Mouse (Mus musculus) cerebellum, postnatal 4 days (tissue): ENCODE data around the gene B4galt4.
A peak's percentile ranks its signal among the peaks of the same experiment; 100 is the strongest.
"Not testable (repeated sequence)": the region's sequence is repeated elsewhere in the genome, so short reads cannot be mapped to it uniquely, and the experiment has no call there.

ENCODE experiments used
- DNase-seq, 2 experiments: peaks; one replicate each; pipeline ENCODE4 v3.0.0; 2022; ENCODE audit warnings: low spot score in 2 of 2, mixed read lengths in 1 of 2

B4galt4 gene

DNA sequence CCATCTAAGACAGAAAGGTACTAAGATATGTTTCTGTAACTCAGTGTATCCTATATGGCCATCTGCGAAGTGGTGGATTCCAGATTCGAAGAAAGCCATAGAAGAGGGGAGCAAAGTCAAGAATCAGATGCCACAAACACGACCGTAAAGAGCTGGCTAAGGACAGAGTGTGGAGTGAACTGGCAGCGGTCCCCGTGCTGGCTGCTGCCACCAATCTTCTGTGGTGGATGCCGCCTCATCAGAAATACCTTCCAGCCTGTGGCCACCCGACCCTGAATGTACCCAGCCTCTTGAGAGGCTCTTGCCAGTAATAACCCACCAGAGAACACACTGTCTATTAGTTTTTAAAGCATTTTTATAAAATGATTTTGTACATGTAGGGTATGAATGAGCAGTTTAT is 26.3 kb downstream of the B4galt4 start:
- DNase-seq = no peak

DNA sequence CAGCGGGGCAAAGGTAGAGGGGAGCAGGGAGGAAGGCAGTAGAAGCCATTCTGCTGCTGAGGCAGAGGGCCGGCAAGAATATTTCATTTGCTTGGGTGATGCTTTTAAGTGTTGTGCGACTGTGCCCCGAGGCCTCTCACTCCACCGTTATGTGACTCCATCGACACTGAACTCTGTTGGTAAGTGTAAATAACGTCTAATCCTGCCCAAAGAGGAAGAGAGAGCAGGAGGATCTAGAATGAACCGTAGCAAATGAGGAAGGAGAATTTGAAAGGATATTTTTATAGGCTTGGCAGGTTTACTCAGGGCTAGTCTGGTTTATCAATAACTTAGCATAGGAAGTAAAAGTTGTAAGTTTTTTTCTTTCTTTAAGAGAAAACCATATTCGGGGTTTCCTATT is 27.5 kb downstream of the B4galt4 start:
- DNase-seq = no peak

DNA sequence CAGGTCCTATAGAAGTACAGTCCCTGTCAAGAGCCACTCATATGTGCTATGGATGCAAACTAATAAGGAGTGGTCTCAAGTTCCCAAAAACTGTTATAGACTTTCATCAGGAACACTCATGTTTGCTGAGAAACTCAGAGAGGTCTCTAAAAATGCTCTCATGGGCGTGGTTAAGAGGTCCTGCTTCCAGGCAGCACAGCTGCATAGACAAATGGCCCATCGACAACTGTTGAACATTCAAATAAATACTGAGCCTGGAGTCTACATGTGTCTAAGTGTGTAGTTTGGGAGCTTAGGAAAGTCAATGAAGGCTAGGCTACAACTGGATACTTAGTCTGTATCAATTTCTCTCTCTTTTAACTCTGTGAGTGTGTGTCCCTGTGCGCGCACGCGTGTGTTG is 29.1 kb downstream of the B4galt4 start:
- no peak for DNase-seq

DNA sequence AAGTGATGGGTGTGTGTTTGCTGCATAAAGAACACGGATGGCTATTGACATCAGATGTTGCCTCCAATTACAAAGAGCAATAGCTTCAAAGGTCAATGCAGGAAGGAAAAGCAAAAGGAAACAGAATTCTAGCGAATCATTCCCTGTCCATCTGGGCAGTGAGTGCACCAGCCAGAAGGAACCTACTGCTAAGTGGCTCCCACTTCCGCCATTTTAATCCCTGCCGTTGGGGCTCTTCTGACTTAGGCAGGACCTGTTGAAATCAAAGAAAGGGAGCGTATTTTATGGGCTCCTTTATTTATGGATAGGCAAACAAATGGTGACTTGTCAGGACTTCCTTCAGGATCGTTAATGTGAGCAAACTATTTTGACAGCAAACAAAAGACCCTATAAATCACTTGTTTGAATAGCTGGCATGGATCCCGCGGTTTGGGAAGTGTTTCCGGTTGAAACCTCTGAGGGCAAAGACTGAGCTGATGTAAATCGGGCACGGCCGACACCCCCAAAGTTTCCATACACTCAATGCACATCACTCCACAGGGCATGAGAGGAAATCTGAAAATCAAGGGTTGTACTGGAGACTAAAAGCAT is 30.9 kb downstream of the B4galt4 start:
- DNase-seq = no peak

DNA sequence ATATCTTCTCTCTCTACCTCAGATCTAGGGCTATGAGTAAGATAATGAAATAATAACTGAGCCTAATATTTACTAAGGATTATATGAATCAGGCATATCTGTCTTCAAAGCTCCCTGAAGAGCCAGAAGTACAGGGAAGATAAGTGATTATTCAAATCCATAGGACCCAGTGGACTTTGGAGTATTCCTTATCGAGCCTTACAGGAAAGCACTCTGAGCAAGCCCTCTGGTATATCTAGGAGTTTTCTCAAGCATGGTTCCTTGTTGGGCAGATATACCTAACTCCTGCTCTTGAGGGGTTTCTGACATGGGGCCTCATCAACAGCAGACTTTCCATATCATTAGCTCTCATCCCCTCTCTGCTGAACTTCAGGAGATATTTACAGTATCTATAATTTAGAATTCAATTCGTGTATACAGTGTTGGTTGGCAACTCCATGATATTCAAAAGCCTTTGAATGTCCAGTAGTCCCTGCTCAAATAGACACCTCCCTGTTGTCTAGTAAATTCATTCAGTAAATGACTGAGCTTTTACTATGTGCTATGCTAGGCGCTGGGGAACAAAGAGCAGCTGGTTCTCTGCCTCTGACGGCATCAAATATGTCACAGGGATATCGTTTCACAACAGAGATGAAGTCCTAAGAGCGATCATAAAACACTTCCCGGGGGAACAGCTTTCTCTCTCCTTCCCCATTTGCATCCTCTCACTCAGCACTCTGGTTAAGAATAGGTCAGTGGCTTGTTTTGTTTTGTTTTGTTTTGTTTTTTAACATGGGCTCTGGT is 33.1 kb downstream of the B4galt4 start:
- no peak for DNase-seq

DNA sequence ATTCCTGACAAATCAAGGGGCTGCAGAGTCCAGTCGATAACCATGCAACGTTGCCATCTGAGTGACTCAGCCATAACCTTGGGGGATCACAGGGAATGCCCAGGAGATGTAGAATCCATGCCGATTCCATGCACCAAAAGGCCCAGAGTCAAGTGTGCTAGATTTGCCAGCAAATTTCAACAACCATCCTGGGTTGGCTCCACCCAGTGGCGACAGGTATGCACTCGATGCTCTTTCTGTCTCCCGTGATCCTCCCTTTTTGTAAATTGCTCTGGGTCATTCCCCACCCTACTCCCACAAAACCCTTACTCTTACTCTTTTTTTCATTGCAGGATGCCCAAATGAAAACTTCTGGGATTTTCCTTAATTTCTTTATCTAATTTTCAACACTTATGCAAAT is 34.3 kb downstream of the B4galt4 start:
- DNase-seq = no peak

DNA sequence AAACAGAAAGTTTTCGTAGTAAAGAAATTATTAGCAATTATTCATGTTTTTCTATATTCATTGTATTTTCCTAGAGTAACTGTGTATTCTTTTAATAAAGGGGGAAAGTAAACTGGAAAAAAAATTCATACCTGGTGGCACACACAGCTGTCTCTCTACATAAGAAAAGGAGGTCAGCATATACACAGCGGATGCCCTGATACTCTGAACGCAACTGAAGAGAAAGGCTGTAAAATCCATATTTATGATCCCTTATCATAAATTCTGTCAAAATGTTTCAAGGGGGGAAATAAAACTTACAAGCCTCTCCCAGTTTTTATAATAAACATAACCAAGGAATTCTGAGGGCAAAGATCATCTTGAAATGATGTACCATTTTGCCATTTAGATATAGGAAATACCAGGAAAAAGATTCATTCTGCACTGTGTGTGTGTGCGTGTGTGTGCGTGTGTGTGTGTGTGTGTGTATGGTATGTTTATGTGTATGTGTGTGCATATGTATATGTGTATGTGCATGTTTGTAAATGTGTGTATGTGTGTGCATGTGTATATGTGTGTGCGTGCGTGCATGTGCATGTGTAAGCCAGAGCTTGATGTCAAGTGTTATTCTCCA is 39.0 kb downstream of the B4galt4 start:
- DNase-seq = no peak

DNA sequence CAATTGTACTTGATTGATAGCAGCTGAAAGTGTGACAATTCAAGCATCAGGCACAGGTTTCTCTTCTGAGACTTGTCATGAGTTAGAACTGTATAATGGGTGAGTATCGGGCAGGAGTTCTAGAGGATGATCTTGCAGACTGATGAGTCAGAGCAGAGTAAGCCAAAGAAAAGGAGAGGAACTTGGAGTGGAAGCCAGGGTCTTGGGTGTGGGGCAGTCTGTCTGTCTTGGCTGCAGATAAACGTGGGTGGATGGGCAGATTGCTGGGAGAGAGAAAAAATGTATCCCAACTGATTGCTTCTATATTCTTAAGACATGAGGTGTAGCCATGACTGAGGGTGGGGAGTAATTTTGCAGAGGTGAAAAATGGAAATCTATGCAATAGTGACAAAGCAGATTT is 39.9 kb downstream of the B4galt4 start:
- DNase-seq = no peak

DNA sequence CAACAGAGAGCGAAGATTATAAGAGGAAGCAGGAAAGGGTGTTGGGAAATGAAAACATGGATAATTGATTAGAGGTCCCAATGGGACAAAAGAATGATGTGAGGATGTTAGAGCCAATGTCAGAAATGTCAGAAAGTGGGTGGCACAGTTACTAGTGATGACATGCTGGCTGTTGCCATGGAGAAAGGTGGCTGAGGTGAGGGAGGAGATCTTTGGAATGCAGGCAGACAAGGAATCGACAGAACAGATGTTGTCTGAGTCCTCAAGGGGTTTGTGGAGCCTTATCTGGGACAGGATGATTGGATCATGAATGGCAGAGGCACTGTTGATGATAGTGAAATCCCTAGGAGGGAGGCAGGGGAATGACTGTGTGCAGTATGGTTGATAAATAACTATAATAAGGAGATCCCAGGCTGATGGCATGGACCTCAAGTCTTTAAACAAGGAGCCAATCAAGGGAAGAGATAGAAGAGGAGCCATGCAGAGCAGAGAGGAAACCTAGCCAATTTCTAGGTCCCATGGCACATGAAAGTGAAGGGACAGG is 40.5 kb downstream of the B4galt4 start:
- DNase-seq = no peak

DNA sequence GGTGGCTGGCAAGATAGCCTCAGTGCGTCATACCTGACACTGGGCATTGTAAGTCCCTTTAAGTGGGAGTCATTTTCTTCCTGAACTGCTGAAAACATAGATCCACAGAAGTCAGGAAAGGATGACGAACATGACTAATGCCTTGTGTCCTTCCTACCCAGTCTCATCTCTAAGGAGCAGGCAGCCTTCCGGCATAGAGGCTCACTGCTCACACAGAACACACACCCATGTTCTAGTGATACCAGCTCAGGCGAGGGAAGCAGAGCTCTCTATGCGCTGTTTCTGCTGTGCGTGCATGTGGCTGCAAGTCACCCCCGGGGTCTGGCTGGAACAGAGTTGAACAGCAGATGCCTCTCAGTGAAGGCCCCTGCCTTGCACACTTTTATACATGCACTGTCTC is 43.2 kb downstream of the B4galt4 start:
- DNase-seq = no peak

DNA sequence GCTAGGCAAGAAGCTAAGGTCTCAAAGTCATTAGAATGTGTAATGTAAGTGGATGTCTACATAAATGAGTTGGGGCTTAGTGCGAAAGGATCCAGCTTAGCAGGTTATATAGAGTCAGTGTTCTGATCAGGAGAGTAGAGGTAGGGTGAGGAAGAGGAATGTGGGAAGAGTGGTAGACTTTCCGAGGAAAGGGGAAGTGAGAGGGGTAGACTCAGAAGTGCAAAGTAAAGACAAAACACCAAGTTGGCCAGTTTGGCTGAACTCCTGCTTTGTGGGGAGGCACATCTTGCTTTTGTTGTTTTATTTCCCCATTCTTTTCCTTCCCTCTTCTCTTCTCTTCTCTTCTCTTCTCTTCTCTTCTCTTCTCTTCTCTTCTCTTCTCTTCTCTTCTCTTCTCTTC is 47.0 kb downstream of the B4galt4 start:
- DNase-seq = no peak

DNA sequence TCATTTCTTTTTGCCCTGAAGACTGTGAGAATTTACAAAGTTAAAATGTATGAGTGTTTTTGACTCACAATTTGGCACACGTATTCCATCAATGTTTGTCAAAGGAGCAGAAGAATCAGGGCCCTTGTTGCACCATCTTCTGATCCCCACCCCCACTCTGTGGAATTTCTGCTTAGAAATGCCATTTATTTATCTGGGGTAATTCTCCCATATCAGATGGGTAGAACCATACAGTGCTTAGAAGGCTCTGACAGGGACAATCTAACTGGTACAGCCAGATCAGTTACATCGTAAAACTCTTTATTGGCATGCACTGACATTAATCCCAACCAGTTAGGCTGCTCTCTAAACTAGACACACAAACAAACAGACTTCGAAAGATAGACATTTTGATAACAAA is 47.9 kb downstream of the B4galt4 start:
- no peak for DNase-seq

DNA sequence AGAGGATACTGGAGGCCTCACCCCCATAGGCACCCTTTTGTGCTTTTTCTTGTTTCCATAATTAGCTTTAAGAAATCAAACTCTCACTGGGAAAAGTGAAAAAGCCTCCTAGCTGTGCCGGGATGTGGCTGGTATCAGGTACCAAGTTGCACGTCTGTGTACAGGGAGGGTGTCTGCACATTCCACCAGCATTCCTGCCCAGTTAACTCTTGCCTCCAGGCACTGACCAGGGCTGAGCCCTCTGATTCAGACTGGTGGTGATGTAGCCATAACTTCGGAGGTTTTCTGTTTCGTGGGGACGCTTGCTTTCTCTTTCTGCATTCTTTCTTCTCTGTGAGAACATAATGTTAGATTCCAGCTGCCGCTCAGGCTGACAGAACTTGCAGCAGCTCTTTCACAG is 51.1 kb downstream of the B4galt4 start:
- DNase-seq = no peak

DNA sequence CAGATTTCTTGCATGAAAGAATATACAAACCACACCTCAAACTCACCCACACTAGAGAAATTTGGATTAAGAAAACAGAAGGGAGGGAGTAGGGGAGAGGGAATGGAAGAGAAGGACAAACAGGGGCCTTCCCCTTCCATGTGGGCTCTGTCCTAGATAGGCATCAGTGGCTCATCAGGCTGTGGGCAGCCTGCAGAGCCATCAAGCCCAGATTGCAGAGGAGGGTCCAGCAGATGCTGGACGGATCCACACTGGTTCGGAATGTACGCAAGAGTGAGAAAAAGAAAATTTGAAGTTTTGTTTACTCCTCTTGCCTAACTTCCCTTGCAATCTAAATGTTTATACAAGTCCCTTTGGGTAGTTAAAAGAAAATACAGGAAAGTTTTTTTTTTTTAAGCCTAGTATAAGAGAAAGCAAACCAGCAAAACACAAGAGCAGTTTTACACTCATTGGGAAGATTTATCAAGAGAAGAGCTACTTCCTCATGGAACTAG is 56.9 kb downstream of the B4galt4 start:
- DNase-seq = no peak

DNA sequence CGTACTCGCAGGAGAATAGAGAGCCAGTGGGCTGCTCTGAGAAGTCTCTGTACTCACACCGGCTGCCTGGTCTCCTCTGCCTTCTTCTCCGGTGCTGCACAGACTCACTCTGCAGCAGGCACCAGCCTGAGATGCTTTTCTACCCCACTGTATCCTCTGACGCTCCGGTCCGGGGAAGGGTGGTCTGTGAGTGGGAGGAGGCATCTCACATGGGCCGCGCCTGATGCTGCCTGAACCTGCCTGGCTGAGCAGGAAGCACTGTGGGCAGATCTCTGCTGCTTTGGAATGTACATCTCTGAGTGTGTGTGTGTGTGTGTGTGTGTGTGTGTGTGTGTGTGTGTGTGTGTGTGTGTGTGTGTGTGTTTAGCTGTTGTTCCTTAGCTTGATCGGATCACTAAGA is 58.0 kb downstream of the B4galt4 start, which contains the start of gene Upk1b:
Gene Upk1b, minus strand, starts transcription at position 238 of the 400 bp plus-strand sequence.
- DNase-seq = no peak

DNA sequence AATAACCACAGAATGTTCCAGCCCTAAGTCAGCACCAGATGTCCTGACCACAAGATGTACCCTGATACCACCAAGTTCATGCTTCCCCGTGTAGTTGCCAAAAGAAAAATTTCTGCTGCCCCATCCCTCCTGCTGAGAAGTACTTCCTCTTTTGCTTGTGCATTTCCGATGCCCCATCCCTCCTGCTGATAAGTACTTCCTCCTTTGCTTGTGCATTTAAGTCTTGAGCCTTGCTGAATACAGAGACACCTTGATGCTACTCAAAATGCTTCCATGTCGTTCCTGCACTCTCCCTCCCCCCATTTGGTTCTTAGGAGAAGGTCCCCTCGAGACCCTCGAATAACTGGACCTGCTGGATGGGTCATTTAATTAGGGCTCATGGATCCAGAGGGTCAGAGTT is 65.7 kb downstream of the B4galt4 start:
- not testable (repeated sequence) for DNase-seq

DNA sequence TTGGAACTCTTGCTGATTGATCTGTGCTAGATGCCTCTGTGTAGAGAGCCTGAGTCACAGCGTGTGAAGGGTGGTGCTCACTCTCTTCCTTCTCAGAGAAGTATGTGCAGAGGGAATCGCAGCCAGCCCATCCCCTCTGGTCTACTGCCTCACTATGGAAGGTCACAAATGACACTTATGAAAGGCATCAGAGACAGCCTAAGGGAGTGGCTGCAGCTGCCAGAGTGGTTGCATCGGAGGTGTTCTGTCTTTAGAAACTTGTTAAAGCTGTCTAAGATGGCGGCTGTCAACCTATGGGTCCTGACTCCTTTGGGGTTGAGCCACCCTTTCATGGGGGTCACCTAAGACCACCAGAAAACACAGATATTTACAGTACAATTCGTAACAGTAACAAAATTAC is 68.1 kb downstream of the B4galt4 start:
- DNase-seq = no peak

DNA sequence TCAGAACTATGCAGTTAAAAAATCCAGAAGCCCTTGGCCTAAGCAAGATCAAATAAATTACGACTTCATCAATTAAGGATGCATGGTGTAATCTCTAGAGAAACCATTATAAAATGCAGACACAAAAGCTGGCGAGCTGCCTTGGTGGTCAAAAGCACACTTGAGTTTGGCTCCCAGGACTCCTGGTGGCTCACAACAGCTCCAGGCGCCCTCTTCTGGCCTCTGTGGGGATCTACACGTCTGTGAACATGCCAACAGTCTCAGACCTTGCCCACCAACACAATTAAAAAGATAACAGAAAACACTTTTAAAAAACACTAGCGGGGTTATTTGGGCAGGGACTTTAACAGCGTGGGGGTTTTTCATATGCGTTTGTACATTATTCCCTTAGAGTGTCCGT is 70.5 kb downstream of the B4galt4 start:
- peak; percentile 34 to 66 for DNase-seq
